Mouse (Mus musculus) spleen, adult 2 months (tissue): ENCODE measurements around the gene Ctnnd2.

ENCODE experiments used
- CTCF ChIP-seq: fragments of 200-500 bp; IDR thresholded peaks from 2 replicates; pipeline ENCODE4 v1.5.1; 2011; ENCODE audit warnings: mild to moderate bottlenecking, inconsistent platforms; ENCODE audit not compliant: insufficient read depth, insufficient read length, insufficient replicate concordance; ENCODE audit errors: extremely low read depth
- POLR2A ChIP-seq: fragments of 200-500 bp; IDR thresholded peaks from 2 replicates; pipeline ENCODE4 v1.6.1; 2011; ENCODE audit warnings: low read depth, low read length, inconsistent platforms

- TF ChIP-seq POLR2A, result no peak
- TF ChIP-seq CTCF, result no peak
Measured at GRCm38 (mm10) chr15:30173370-30173941, 1.1 kb downstream of the Ctnnd2 start.
